Mouse (Mus musculus) cerebellum, adult 2 months (tissue): Measurements from ENCODE around the gene Fastk.

ENCODE experiments used
- CTCF ChIP-seq: fragments of 200-500 bp; IDR thresholded peaks from 2 replicates; pipeline ENCODE4 v1.5.1; 2011; ENCODE audit warnings: low read depth, mild to moderate bottlenecking, control low read depth, low read length, moderate library complexity, borderline replicate concordance; ENCODE audit not compliant: insufficient read depth
- POLR2A ChIP-seq: fragments of 200-500 bp; IDR thresholded peaks from 2 replicates; pipeline ENCODE4 v1.6.1; 2011; ENCODE audit warnings: low read length, control low read depth, borderline replicate concordance; ENCODE audit not compliant: insufficient read depth

DNA sequence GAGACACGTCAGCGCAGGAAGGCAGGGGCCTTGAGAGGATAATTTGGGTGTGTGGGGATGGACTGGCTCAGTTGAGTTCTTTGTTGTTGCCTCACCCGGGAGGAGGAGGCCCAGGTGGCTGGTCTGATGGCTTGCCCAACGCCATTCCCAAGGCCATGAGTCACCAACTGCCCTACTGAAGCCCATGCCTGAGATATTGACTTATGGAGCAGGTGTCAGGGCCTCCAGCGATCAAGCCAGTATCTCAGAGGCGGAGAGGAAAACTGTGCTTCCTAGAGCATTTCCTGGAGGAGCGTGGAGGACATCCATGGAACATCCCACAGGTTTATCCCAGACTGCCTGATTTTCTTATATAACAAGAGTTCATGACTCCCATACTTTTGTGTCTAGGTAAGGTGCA lies 52.4 kb downstream of the Fastk start:
- TF ChIP-seq CTCF (no peak), POLR2A (no peak)
